14 mouse cellular contexts compared by ENCODE assay signal in the genomic region with DNA sequence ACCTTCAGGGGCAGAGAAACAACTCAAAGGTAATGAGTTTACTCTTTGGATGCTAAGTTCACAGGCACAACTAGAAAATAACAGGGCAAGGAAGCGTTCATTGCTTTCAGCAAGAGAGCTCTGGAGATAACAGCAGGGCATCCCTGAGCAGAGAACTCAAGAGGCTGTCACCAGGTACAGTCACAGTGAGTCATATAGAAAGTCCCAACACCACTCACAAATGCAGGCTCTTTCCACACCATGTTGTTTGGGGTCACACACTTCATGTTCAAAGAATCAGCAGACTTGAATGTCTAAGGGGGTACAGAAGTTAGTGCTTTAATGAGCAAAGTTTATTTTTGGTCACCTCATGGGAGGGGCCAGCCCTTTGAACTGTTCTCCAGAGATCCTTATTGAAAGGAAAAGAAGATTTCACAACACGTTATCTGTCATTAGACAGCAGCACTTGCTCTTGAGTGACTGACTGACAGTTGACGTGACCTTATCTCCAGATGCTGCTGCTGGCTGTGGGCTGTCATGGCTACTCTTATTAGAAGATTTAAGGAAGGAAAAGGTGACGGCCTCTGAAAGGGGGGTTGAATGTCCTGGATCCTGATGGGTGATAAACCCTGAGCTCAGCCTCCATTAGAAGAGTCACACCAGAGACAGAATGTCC.
"Had no signal": no experiment of that assay in that cellular context is flagged by ENCODE, and none has a peak within 500 bp of the region (broad histone marks: within the 10 kb centered on the region; RNA-seq: fewer than 3 reads in every experiment).

No protein-coding gene starts in this region.

- H3K9ac ChIP-seq: intestine, embryonic 15.5 days; midbrain, embryonic 12.5 days had no signal

- ATAC-seq: intestine, embryonic 15.5 days; lung, postnatal 0 days had no signal

- H3K4me1 ChIP-seq: intestine, embryonic 15.5 days; limb, embryonic 10.5 days; midbrain, embryonic 12.5 days had no signal

- H3K36me3 ChIP-seq: intestine, embryonic 15.5 days; limb, embryonic 10.5 days; midbrain, embryonic 12.5 days had no signal

- H3K27me3 ChIP-seq: intestine, embryonic 15.5 days; midbrain, embryonic 12.5 days had no signal

- H3K4me2 ChIP-seq: intestine, embryonic 15.5 days; midbrain, embryonic 12.5 days had no signal

- H3K9me3 ChIP-seq: intestine, embryonic 15.5 days; limb, embryonic 10.5 days; midbrain, embryonic 12.5 days had no signal

- DNase-seq: kidney, adult 18-20 months; kidney, postnatal 10 days; kidney, postnatal 4 days; lung, adult 2 months; lung, postnatal 36 days; right cerebral cortex, postnatal 25 days; thymus, adult 2 months; thymus, postnatal 36 days had no signal

- H3K27ac ChIP-seq: intestine, embryonic 15.5 days; left cerebral cortex, adult 2 months; limb, embryonic 10.5 days; midbrain, embryonic 12.5 days; stomach, postnatal 0 days had no signal

- H3K4me3 ChIP-seq: intestine, embryonic 15.5 days; left cerebral cortex, adult 2 months; limb, embryonic 10.5 days; midbrain, embryonic 12.5 days had no signal
